ENCODE assay signal across 10 mouse cellular contexts in the genomic region with DNA sequence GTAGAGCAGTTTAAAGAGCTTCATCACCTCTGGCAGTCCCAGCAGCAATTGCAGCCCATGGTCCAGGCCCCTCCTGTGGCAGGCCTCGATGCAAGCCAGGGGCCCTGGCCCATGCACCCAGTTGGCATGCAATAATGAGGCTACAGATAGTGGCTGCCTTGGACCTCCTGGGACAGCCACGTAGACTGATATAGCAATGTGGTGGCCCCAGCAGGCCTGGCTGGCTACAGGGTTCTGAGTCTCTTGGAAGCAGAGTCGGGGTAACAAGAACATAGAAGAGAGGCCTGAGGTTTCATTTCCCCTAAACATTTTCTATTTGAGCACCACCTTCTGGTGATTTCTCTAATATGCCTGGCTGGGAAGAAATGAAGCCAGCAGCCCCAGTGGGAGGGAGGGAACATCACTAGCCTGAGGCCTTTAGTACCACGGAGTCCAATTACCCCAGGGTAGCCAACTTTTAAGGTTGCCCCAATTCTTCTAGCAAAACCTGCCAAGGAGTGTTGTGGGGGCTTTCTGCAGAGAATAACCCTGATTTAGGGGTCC. TPM values are rescaled to one million over a fixed set of nuclear protein-coding genes. Genes with fewer than 3 reads are reported as not detected.
DNase-seq lines count a peak whose midpoint lies in the region; ATAC-seq lines count a peak whose summit lies in the region.
"Had no signal": no experiment of that assay in that cellular context is flagged by ENCODE, and none has a peak within 500 bp of the region (broad histone marks: within the 10 kb centered on the region; RNA-seq: fewer than 3 reads in every experiment).

No protein-coding gene starts in this region.

- peak; percentile 24 for DNase-seq in embryonic facial prominence, embryonic 11.5 days (ENCODE audit: low spot score)
- no peak for DNase-seq in embryonic facial prominence, embryonic 10.5 days (ENCODE audit: low spot score)
- DNase-seq in limb, embryonic 10.5 days (ENCODE audit: low spot score): no peak
- DNase-seq in MN1 (ENCODE audit: low spot score): peak; percentile 18
- DNase-seq in thymus, postnatal 10 days (ENCODE audit: low spot score in 2 of 2): no peak
- DNase-seq in urinary bladder, postnatal 25 days (ENCODE audit: low spot score): no peak

- H3K4me3 ChIP-seq in embryonic facial prominence, embryonic 11.5 days (ENCODE audit: low read depth, low read length): no peak overlapping the region
- H3K4me3 ChIP-seq in embryonic facial prominence, embryonic 10.5 days: no peak overlapping the region
- no peak overlapping the region for H3K4me3 ChIP-seq in limb, embryonic 13.5 days
- H3K4me3 ChIP-seq in limb, embryonic 10.5 days: no peak overlapping the region
- H3K4me3 ChIP-seq in macrophage (ENCODE audit: inconsistent target): no peak overlapping the region
- H3K4me3 ChIP-seq: forebrain, embryonic 12.5 days; midbrain, embryonic 12.5 days had no signal

- no peak overlapping the region for H3K27ac ChIP-seq in embryonic facial prominence, embryonic 11.5 days (replicated peaks; ENCODE audit: low read depth, low read length)
- no peak overlapping the region for H3K27ac ChIP-seq in embryonic facial prominence, embryonic 10.5 days (replicated peaks)
- no peak overlapping the region for H3K27ac ChIP-seq in limb, embryonic 13.5 days
- no peak overlapping the region for H3K27ac ChIP-seq in limb, embryonic 10.5 days
- H3K27ac ChIP-seq in macrophage: 0 out of 2 replicates have a peak overlapping the region, but pooled peaks have one; percentile 8
- H3K27ac ChIP-seq: forebrain, embryonic 12.5 days; midbrain, embryonic 12.5 days had no signal

- no peaks in the 10 kb centered on the region; the same call in 1 of the 2 replicates for H3K36me3 ChIP-seq in embryonic facial prominence, embryonic 11.5 days (replicated peaks; ENCODE audit: control insufficient read depth, insufficient read depth, low read depth, low read length)
- peaks cover 44% of the 10 kb centered on the region for H3K36me3 ChIP-seq in embryonic facial prominence, embryonic 10.5 days (replicated peaks)
- peaks cover 30% of the 10 kb centered on the region for H3K36me3 ChIP-seq in limb, embryonic 13.5 days
- H3K36me3 ChIP-seq in limb, embryonic 10.5 days: peaks cover 35% of the 10 kb centered on the region
- peaks cover 52% of the 10 kb centered on the region for H3K36me3 ChIP-seq in macrophage (ENCODE audit: inconsistent target)

- H3K9me3 ChIP-seq in embryonic facial prominence, embryonic 11.5 days (replicated peaks; ENCODE audit: control insufficient read depth, low read length): no peaks in the 10 kb centered on the region
- no peaks in the 10 kb centered on the region for H3K9me3 ChIP-seq in embryonic facial prominence, embryonic 10.5 days
- no peaks in the 10 kb centered on the region for H3K9me3 ChIP-seq in limb, embryonic 13.5 days
- H3K9me3 ChIP-seq in limb, embryonic 10.5 days (replicated peaks): no peaks in the 10 kb centered on the region
- H3K9me3 ChIP-seq: forebrain, embryonic 12.5 days; midbrain, embryonic 12.5 days had no signal

- no peaks in the 10 kb centered on the region for H3K27me3 ChIP-seq in embryonic facial prominence, embryonic 11.5 days (ENCODE audit: control insufficient read depth, insufficient read depth, low read length)
- H3K27me3 ChIP-seq in embryonic facial prominence, embryonic 10.5 days (replicated peaks; ENCODE audit: low read depth, poor library complexity, severe bottlenecking): no peaks in the 10 kb centered on the region
- no peaks in the 10 kb centered on the region for H3K27me3 ChIP-seq in limb, embryonic 13.5 days
- no peaks in the 10 kb centered on the region for H3K27me3 ChIP-seq in limb, embryonic 10.5 days (ENCODE audit: low read depth, poor library complexity, severe bottlenecking)
- H3K27me3 ChIP-seq: forebrain, embryonic 12.5 days; midbrain, embryonic 12.5 days had no signal

- H3K79me2 ChIP-seq in macrophage (ENCODE audit: inconsistent target): peaks cover 45% of the 10 kb centered on the region

- no peak for ATAC-seq in embryonic facial prominence, embryonic 11.5 days (replicated peaks; ENCODE audit: insufficient number of reproducible peaks, low FRiP score, low TSS enrichment, low read depth)
- ATAC-seq in limb, embryonic 13.5 days (ENCODE audit: low FRiP score, low read depth): 0 out of 2 replicates have a peak, but pooled peaks have one; percentile 42

- no peaks in the 10 kb centered on the region for H3K4me1 ChIP-seq in embryonic facial prominence, embryonic 11.5 days (ENCODE audit: control insufficient read depth, insufficient read depth, low read length)
- no peaks in the 10 kb centered on the region for H3K4me1 ChIP-seq in embryonic facial prominence, embryonic 10.5 days
- H3K4me1 ChIP-seq in limb, embryonic 13.5 days: no peaks in the 10 kb centered on the region
- peaks cover 8% of the 10 kb centered on the region; the same call in 1 of the 2 replicates for H3K4me1 ChIP-seq in limb, embryonic 10.5 days
- H3K4me1 ChIP-seq: forebrain, embryonic 12.5 days; midbrain, embryonic 12.5 days had no signal

- H3K4me2 ChIP-seq in embryonic facial prominence, embryonic 11.5 days (ENCODE audit: low read depth, low read length): no peak overlapping the region
- H3K4me2 ChIP-seq in limb, embryonic 13.5 days (replicated peaks): no peak overlapping the region
- H3K4me2 ChIP-seq: forebrain, embryonic 12.5 days; midbrain, embryonic 12.5 days had no signal

- 76% methylated on average over 4 of the region's 4 CpGs for WGBS in embryonic facial prominence, embryonic 11.5 days
- WGBS in embryonic facial prominence, embryonic 10.5 days: 75% methylated on average over 4 of the region's 4 CpGs
- WGBS in limb, embryonic 13.5 days: 60% methylated on average over 4 of the region's 4 CpGs
- WGBS in limb, embryonic 10.5 days: 77% methylated on average over 4 of the region's 4 CpGs
- WGBS in macrophage (ENCODE audit: missing documents): 44% methylated on average over 4 of the region's 4 CpGs

- H3K9ac ChIP-seq in embryonic facial prominence, embryonic 11.5 days (replicated peaks; ENCODE audit: low read length): no peak overlapping the region
- H3K9ac ChIP-seq in limb, embryonic 13.5 days: peak overlapping the region; percentile 13; the same call in 1 of the 2 replicates
- H3K9ac ChIP-seq: forebrain, embryonic 12.5 days; midbrain, embryonic 12.5 days had no signal

RNA-seq across cellular contexts. Expression of gene Irf5, which starts 10.3 kb away (rescaled TPM):
- polyA plus RNA-seq in embryonic facial prominence, embryonic 11.5 days (2014; fragmentation: Nextera tagmentation; extraction: Ambion mirVana): 1.5 and 1.6 TPM in 2 replicates
- 2.3 and 2.7 TPM in 2 replicates for polyA plus RNA-seq in embryonic facial prominence, embryonic 10.5 days (2016; fragmentation: Nextera tagmentation; extraction: Ambion mirVana)
- 2.7 and 3.6 TPM in 2 replicates for polyA plus RNA-seq in limb, embryonic 13.5 days (2015; fragmentation: Nextera tagmentation; extraction: Ambion mirVana)
- polyA plus RNA-seq in limb, embryonic 10.5 days (2016; fragmentation: Nextera tagmentation; extraction: Ambion mirVana): 3.2 and 4.2 TPM in 2 replicates
- 100 to 1,000 TPM; 125 to 271 (median 191) TPM for total RNA-seq in macrophage (2018; cell fraction: chromatin; rRNA removed)
- total RNA-seq in macrophage (2018; cell fraction: cytosol; rRNA removed): 100 to 1,000 TPM; 137 to 260 (median 207) TPM
- total RNA-seq in macrophage (2018; cell fraction: nucleus; rRNA removed): 100 to 1,000 TPM; 121 to 294 (median 214) TPM
- polyA plus RNA-seq in macrophage (2018): 132 to 204 TPM (median 202 TPM) in 3 replicates

RNA-seq across cellular contexts. Expression of gene Kcp, which starts 29.0 kb away (rescaled TPM):
- 10.0 and 14.6 TPM in 2 replicates for polyA plus RNA-seq in embryonic facial prominence, embryonic 11.5 days (2014; fragmentation: Nextera tagmentation; extraction: Ambion mirVana)
- polyA plus RNA-seq in embryonic facial prominence, embryonic 10.5 days (2016; fragmentation: Nextera tagmentation; extraction: Ambion mirVana): 18.5 and 21.2 TPM in 2 replicates
- polyA plus RNA-seq in limb, embryonic 13.5 days (2015; fragmentation: Nextera tagmentation; extraction: Ambion mirVana): 37.4 and 37.8 TPM in 2 replicates
- polyA plus RNA-seq in limb, embryonic 10.5 days (2016; fragmentation: Nextera tagmentation; extraction: Ambion mirVana): 37.2 and 43.9 TPM in 2 replicates
- total RNA-seq in macrophage (2018; cell fraction: chromatin; rRNA removed): 1 to 10 TPM in 1 of 26 experiments, under 1 TPM in 2, not detected in 23; 0.23 to 1.0 (median 0.45) TPM
- under 1 TPM in 15 of 26 experiments, not detected in 11; 0.05 to 0.34 (median 0.10) TPM for total RNA-seq in macrophage (2018; cell fraction: cytosol; rRNA removed)
- total RNA-seq in macrophage (2018; cell fraction: nucleus; rRNA removed): under 1 TPM in 3 of 26 experiments, not detected in 23; 0.21 to 0.36 (median 0.25) TPM
- 0.28 TPM in 1 of 3 replicates, not detected in the others for polyA plus RNA-seq in macrophage (2018)

Comparison
In these comparisons a context has a peak if more than half of its experiments do, and no peak if none do; other contexts are left out.
1. DNase-seq: peak in embryonic facial prominence, embryonic 11.5 days (single experiment) and MN1 (single experiment); none in embryonic facial prominence, embryonic 10.5 days (single experiment), limb, embryonic 10.5 days (single experiment), thymus, postnatal 10 days (0 of 2) and urinary bladder, postnatal 25 days (single experiment).
2. RNA of gene Irf5, which starts 10.3 kb away (polyA plus RNA-seq): 132 to 204 TPM in macrophage; 2.7 to 3.6 TPM in limb, embryonic 13.5 days, 3.2 to 4.2 TPM in limb, embryonic 10.5 days, 2.3 to 2.7 TPM in embryonic facial prominence, embryonic 10.5 days and 1.5 to 1.6 TPM in embryonic facial prominence, embryonic 11.5 days; every median in the first group is over 10 times any median in the second.